Mouse (Mus musculus) forebrain, embryonic 14.5 days (tissue): Measurements from ENCODE around the gene Vps33b. TPM values are rescaled to one million over a fixed set of nuclear protein-coding genes. Genes with fewer than 3 reads are reported as not detected.
A peak's percentile ranks its signal among the peaks of the same experiment; 100 is the strongest.
"Not testable (repeated sequence)": the region's sequence is repeated elsewhere in the genome, so short reads cannot be mapped to it uniquely, and the experiment has no call there.

Source experiments
- ATAC-seq: fragments of 200-750 bp; cut with Nextera tagmentation; 2 replicates; pipeline ENCODE4 v1.8.0; 2017; ENCODE audit warnings: mild to moderate bottlenecking, moderate library complexity
- DNase-seq: peaks from one replicate; pipeline ENCODE4 v3.0.0-alpha.2; 2015; ENCODE audit warnings: low spot score
- H3K27ac ChIP-seq: fragments of 300-500 bp; sonication (generic); 2 replicates; pipeline ENCODE4 v1.5.1; 2014; ENCODE audit warnings: low read depth, mild to moderate bottlenecking, control low read depth, low read length, moderate library complexity
- H3K27me3 ChIP-seq: fragments of 300-500 bp; sonication (generic); replicated peaks from 2 replicates; pipeline ENCODE4 v1.6.1; 2014; ENCODE audit warnings: low read length, control low read depth, mixed read lengths; ENCODE audit not compliant: control insufficient read depth, insufficient read depth
- H3K36me3 ChIP-seq: fragments of 300-500 bp; sonication (generic); 2 replicates; pipeline ENCODE4 v1.6.1; 2014; ENCODE audit warnings: low read length, control low read depth; ENCODE audit not compliant: control insufficient read depth, insufficient read depth
- H3K4me1 ChIP-seq: fragments of 300-500 bp; sonication (generic); 2 replicates; pipeline ENCODE4 v1.6.1; 2014; ENCODE audit warnings: antibody characterized with exemption, low read length, control low read depth; ENCODE audit not compliant: control insufficient read depth, insufficient read depth
- H3K4me2 ChIP-seq: fragments of 300-500 bp; sonication (generic); 2 replicates; pipeline ENCODE4 v1.6.1; 2014; ENCODE audit warnings: mild to moderate bottlenecking, control low read depth, low read length
- H3K4me3 ChIP-seq: fragments of 300-500 bp; sonication (generic); 2 replicates; pipeline ENCODE4 v1.5.1; 2014; ENCODE audit warnings: low read depth, low read length, control low read depth
- H3K9ac ChIP-seq: fragments of 300-500 bp; sonication (generic); 2 replicates; pipeline ENCODE4 v1.6.1; 2014; ENCODE audit warnings: mild to moderate bottlenecking, low read length, control low read depth, moderate library complexity
- H3K9me3 ChIP-seq: fragments of 300-500 bp; sonication (generic); replicated peaks from 2 replicates; pipeline ENCODE4 v1.6.1; 2016; ENCODE audit warnings: low read length, control low read depth, mixed read lengths; ENCODE audit not compliant: control insufficient read depth
- WGBS: fragments of 180-500 bp; shearing (Covaris S2); extraction: QIAGEN DNeasy Blood & Tissue Kit; methylation state at CpG from one replicate; pipeline ENCODE4 v1.1.7; 2014; 5-methylcytosine and 5-hydroxymethylcytosine counted together
- polyA plus RNA-seq: library from polyadenylated mRNA; unstranded; fragments of >200 nt; fragmentation: Nextera tagmentation; extraction: Ambion mirVana; gene quantifications from 2 replicates; pipeline ENCODE4 v1.2.1, GENCODE M21; 2014

Vps33b gene
- polyA plus RNA-seq, 1 experiment from 2014 or later, result 6.1 TPM

GRCm38 (mm10) chr7:80318670-80319069 is 49.2 kb downstream of the Vps33b start:
- Histone ChIP-seq H3K4me2 (no peak overlapping the region), H3K9me3 (no peaks in the 10 kb centered on the region), H3K27ac (no peak overlapping the region), H3K27me3 (no peaks in the 10 kb centered on the region), H3K4me1 (peaks cover 9% of the 10 kb centered on the region), H3K9ac (no peak overlapping the region), H3K36me3 (peaks cover 59% of the 10 kb centered on the region), H3K4me3 (no peak overlapping the region)
- 91% methylated on average over 4 of the region's 4 CpGs for WGBS
- no peak for DNase-seq
- no peak for ATAC-seq

GRCm38 (mm10) chr7:80319846-80320496 is 50.5 kb downstream of the Vps33b start:
- 86% methylated on average over 19 of the region's 19 CpGs for WGBS
- Histone ChIP-seq H3K4me3 (no peak overlapping the region), H3K4me2 (no peak overlapping the region), H3K9ac (no peak overlapping the region), H3K27ac (no peak overlapping the region), H3K9me3 (no peaks in the 10 kb centered on the region), H3K36me3 (peaks cover 47% of the 10 kb centered on the region), H3K4me1 (peaks cover 9% of the 10 kb centered on the region), H3K27me3 (no peaks in the 10 kb centered on the region)
- DNase-seq, result no peak
- ATAC-seq, result no peak

GRCm38 (mm10) chr7:80323336-80323735 is 53.9 kb downstream of the Vps33b start:
- Histone ChIP-seq H3K27me3 (no peaks in the 10 kb centered on the region), H3K36me3 (peaks cover 55% of the 10 kb centered on the region), H3K27ac (no peak overlapping the region), H3K4me1 (peaks cover 9% of the 10 kb centered on the region), H3K4me2 (peak overlapping the region; percentile 83), H3K9ac (peak overlapping the region; percentile 72), H3K9me3 (no peaks in the 10 kb centered on the region), H3K4me3 (peak overlapping the region; percentile 52)
- ATAC-seq (no peak), DNase-seq (no peak)
- 22% methylated on average over 8 of the region's 8 CpGs for WGBS

GRCm38 (mm10) chr7:80324043-80324815 is 54.8 kb downstream of the Vps33b start, which contains the start of gene Rccd1:
Gene Rccd1 (minus strand): TSS chr7:80324454.
- H3K4me1 ChIP-seq, result peaks cover 9% of the 10 kb centered on the region
- H3K4me2 ChIP-seq, result peak within 1 kb of the TSS; percentile 83
- DNase-seq (peak; percentile 99), ATAC-seq (peak; percentile 100)
- H3K9me3 ChIP-seq, result no peaks in the 10 kb centered on the region
- H3K9ac ChIP-seq, result peak within 1 kb of the TSS; percentile 72
- H3K36me3 ChIP-seq, result peaks cover 56% of the 10 kb centered on the region
- WGBS, result 3% methylated on average over 38 of the region's 38 CpGs
- H3K4me3 ChIP-seq, result peak within 1 kb of the TSS; percentile 52
- peak within 1 kb of the TSS; percentile 86 for H3K27ac ChIP-seq
- no peaks in the 10 kb centered on the region for H3K27me3 ChIP-seq

GRCm38 (mm10) chr7:80324816-80325119 is 55.3 kb downstream of the Vps33b start:
- not testable (repeated sequence) for H3K27me3 ChIP-seq, H3K9me3 ChIP-seq, ATAC-seq, H3K9ac ChIP-seq, H3K4me1 ChIP-seq, DNase-seq
- 0 out of 2 replicates have a peak overlapping the region, but pooled peaks have one; percentile 86 for H3K27ac ChIP-seq
- H3K36me3 ChIP-seq, result peaks cover 58% of the 10 kb centered on the region
- 55% methylated on average over 5 of the region's 5 CpGs for WGBS
- peak overlapping the region; percentile 83 for H3K4me2 ChIP-seq
- H3K4me3 ChIP-seq, result peak overlapping the region; percentile 52; the same call in 1 of the 2 replicates

GRCm38 (mm10) chr7:80325292-80325868 is 55.9 kb downstream of the Vps33b start:
- Histone ChIP-seq H3K9ac (no peak overlapping the region), H3K9me3 (no peaks in the 10 kb centered on the region), H3K27me3 (no peaks in the 10 kb centered on the region), H3K4me1 (peaks cover 9% of the 10 kb centered on the region), H3K4me2 (no peak overlapping the region), H3K27ac (no peak overlapping the region), H3K4me3 (no peak overlapping the region), H3K36me3 (peaks cover 59% of the 10 kb centered on the region)
- ATAC-seq, result no peak
- WGBS, result 95% methylated on average over 16 of the region's 16 CpGs
- no peak for DNase-seq

GRCm38 (mm10) chr7:80326076-80326475 is 56.6 kb downstream of the Vps33b start:
- no peak for ATAC-seq
- Histone ChIP-seq H3K36me3 (peaks cover 62% of the 10 kb centered on the region), H3K27me3 (no peaks in the 10 kb centered on the region), H3K4me2 (no peak overlapping the region), H3K27ac (no peak overlapping the region), H3K4me3 (no peak overlapping the region), H3K4me1 (peaks cover 9% of the 10 kb centered on the region), H3K9ac (no peak overlapping the region), H3K9me3 (no peaks in the 10 kb centered on the region)
- 97% methylated on average over 19 of the region's 19 CpGs for WGBS
- DNase-seq, result no peak

DNA sequence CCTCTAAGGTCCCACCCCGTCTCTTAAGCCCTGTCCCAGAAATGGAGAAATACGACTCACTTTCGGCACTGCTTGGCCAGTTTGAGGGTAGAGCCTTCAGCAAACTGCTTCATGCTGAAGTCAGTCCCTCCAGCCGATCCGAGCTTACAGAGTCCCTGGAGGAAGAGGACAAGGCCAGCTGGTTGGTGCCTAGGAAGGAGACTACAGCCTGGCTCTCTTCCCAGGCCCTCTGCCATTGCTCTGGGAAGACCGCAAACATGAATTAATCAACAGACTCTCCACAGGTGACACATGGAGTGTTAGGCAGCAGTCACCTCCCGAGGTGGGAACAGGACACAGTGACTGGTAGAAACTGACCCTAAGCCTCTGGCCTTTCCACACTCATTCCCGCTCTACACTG is 60.8 kb downstream of the Vps33b start:
- no peak overlapping the region for H3K4me2 ChIP-seq
- no peaks in the 10 kb centered on the region for H3K9me3 ChIP-seq
- peaks cover 100% of the 10 kb centered on the region for H3K36me3 ChIP-seq
- ATAC-seq, result no peak
- H3K4me3 ChIP-seq, result no peak overlapping the region
- no peak overlapping the region for H3K9ac ChIP-seq
- H3K27me3 ChIP-seq, result no peaks in the 10 kb centered on the region
- no peak overlapping the region for H3K27ac ChIP-seq
- H3K4me1 ChIP-seq, result no peaks in the 10 kb centered on the region
- no peak for DNase-seq
- 85% methylated on average over 8 of the region's 8 CpGs for WGBS

DNA sequence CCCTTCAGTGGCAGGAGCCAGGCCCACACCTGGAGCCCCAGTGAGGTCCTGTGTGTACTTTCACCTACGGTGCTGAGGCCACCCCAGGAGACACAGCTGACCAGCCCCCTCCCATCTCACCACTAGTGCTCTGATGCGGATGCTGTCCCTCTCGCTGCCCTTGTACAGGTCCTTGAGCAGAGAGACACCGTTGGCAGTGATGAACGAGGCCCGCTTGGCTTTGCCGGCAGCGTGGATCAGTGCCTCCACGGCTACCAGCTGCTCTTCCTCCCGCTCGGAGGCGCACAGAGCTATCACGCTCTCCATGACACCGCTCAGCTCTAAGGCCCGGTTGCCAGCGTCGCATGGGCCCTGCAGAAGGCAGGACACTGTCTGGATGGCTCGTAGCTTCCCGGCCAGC is 62.0 kb downstream of the Vps33b start:
- Histone ChIP-seq H3K4me2 (no peak overlapping the region), H3K36me3 (peaks cover 100% of the 10 kb centered on the region), H3K9me3 (no peaks in the 10 kb centered on the region), H3K27ac (no peak overlapping the region), H3K9ac (no peak overlapping the region), H3K4me1 (no peaks in the 10 kb centered on the region), H3K27me3 (no peaks in the 10 kb centered on the region), H3K4me3 (no peak overlapping the region)
- ATAC-seq (no peak), DNase-seq (no peak)
- WGBS, result 97% methylated on average over 19 of the region's 19 CpGs
